Mouse (Mus musculus): ENCODE data around the gene Usf2.
"Not testable (repeated sequence)": the region's sequence is repeated elsewhere in the genome, so short reads cannot be mapped to it uniquely, and the experiment has no call there.

DNA sequence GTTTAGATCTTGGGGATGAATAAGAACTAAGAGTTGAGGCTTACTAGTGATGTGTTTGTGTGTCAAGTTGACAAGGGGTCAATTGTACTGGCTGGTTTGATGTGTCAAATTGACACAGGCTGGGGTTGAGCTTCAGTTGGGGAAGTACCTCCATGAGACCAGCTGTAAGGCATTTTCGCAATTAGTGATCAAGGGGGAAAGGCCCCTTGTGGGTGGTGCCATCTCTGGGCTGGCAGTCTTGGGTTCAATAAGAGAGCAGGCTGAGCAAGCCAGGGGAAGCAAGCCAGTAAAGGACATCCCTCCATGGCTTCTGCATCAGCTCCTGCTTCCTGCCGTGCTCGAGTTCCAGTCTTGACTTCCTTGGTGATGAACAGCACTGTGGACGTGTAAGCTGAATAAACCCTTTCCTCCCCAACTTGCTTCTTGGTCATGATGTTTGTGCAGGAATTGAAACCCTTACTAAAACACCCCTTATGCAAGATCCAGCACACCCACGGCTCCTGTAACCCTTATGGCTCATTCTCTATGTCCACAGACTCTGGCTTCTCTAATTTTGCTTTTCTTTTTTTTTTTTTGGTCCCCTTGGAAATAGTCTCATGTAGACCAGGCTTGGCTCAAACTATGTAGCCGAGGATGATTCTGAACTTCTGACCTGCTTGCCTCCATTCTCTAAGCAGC is 21.0 kb downstream of the Usf2 start:
- not testable (repeated sequence) for TF ChIP-seq TCF12 (IDR thresholded peaks at IDR 0.05; ENCODE audit: insufficient read depth, poor library complexity, severe bottlenecking); POLR2A (IDR thresholded peaks at IDR 0.05; ENCODE audit: insufficient read length, low read depth); E2F4 (IDR thresholded peaks at IDR 0.05; ENCODE audit: insufficient read depth); REST (IDR thresholded peaks at IDR 0.05; ENCODE audit: insufficient read depth, insufficient read length); USF1 (IDR thresholded peaks at IDR 0.05; ENCODE audit: low read depth); CEBPB (IDR thresholded peaks at IDR 0.05; ENCODE audit: insufficient read depth, poor library complexity, severe bottlenecking); MYOG (IDR thresholded peaks at IDR 0.05; ENCODE audit: control insufficient read depth in 1 of 3, insufficient read depth in 1 of 3, insufficient read length in 2 of 3, low read depth in 2 of 3)

Measured in myocyte (in vitro differentiated cells).